Comparison of ENCODE assay signal across 21 mouse cellular contexts in the genomic region with DNA sequence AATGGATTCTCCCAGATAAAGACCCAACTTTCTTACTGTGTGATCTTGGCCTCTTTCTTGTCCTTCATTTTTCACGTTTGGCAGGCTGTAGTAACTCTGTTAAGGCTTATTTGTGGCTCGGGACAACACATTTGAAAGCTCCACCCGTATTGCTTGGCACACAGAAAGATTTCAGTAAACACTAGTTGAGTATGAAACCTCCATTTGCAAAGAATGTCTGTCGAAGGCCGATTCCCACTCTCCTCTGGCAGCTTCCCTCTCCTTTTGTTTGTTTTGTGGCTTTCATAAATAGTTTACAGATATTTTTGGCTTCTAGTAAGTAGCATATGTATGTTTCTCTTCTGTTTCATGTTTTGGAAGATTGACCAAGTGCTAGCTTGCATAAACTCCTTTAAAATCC. TPM values are rescaled to one million over a fixed set of nuclear protein-coding genes. Genes with fewer than 3 reads are reported as not detected.
A peak's percentile ranks its signal among the peaks of the same experiment; 100 is the strongest.
DNase-seq lines count a peak whose midpoint lies in the region; ATAC-seq and TF ChIP-seq lines count a peak whose summit lies in the region.
"Had no signal": no experiment of that assay in that cellular context is flagged by ENCODE, and none has a peak within 500 bp of the region (broad histone marks: within the 10 kb centered on the region; RNA-seq: fewer than 3 reads in every experiment).

No protein-coding gene starts in this region.

- 35% methylated on average over 5 of the region's 5 CpGs for WGBS in lung, postnatal 0 days
- 79% methylated on average over 5 of the region's 5 CpGs for WGBS in kidney, embryonic 14.5 days

- ATAC-seq in lung, postnatal 0 days = no peak
- ATAC-seq in kidney, embryonic 14.5 days (ENCODE audit: low FRiP score, low TSS enrichment) = no peak
- ATAC-seq: activated CD4-positive, CD25-positive, alpha-beta regulatory T cell, adult 4 months; forebrain, embryonic 13.5 days; forebrain, postnatal 0 days; Patski had no signal

- no peak for TF ChIP-seq CTCF in lung, postnatal 0 days (IDR thresholded peaks at IDR 0.05)

- DNase-seq in heart, adult 11 months = peak; percentile 3
- no peak for DNase-seq in heart, postnatal 25 days (ENCODE audit: low spot score)
- DNase-seq in lung, postnatal 0 days (ENCODE audit: low spot score) = peak; percentile 38
- DNase-seq in lung, postnatal 25 days (ENCODE audit: low spot score) = no peak
- peak; percentile 43 for DNase-seq in fibroblast of lung, adult 2 months (ENCODE audit: low read depth)
- no peak for DNase-seq in embryo, embryonic 10 days (ENCODE audit: low spot score)
- DNase-seq: adrenal gland, adult 2 months; adrenal gland, postnatal 25 days; cerebellum, adult 18-20 months; cerebellum, adult 9-11 months; cerebellum, postnatal 36 days; forebrain, postnatal 0 days; gastrocnemius, postnatal 14 days; heart, postnatal 36 days had no signal

- no peaks in the 10 kb centered on the region for H3K4me1 ChIP-seq in lung, postnatal 0 days (ENCODE audit: insufficient read depth, low read depth, low read length)
- H3K4me1 ChIP-seq in kidney, embryonic 14.5 days (ENCODE audit: control insufficient read depth, insufficient read depth, low read length) = no peaks in the 10 kb centered on the region
- H3K4me1 ChIP-seq: forebrain, embryonic 13.5 days; heart, embryonic 12.5 days; hindbrain, embryonic 15.5 days had no signal

- no peak overlapping the region for H3K27ac ChIP-seq in lung, postnatal 0 days (ENCODE audit: low read length)
- no peak overlapping the region for H3K27ac ChIP-seq in kidney, embryonic 14.5 days (ENCODE audit: low read depth, low read length)
- H3K27ac ChIP-seq: forebrain, embryonic 13.5 days; hindbrain, embryonic 15.5 days had no signal

- no peaks in the 10 kb centered on the region for H3K9me3 ChIP-seq in lung, postnatal 0 days (ENCODE audit: low read length)
- no peaks in the 10 kb centered on the region for H3K9me3 ChIP-seq in kidney, embryonic 14.5 days (ENCODE audit: control insufficient read depth, low read length)
- H3K9me3 ChIP-seq: forebrain, embryonic 13.5 days; hindbrain, embryonic 15.5 days had no signal

- TF ChIP-seq EP300 in lung, postnatal 0 days (IDR thresholded peaks at IDR 0.05) = no peak

- intact Hi-C loops in heart, postnatal 25 days (cut with DNase I) = no loop called here

- no peak overlapping the region for H3K4me3 ChIP-seq in lung, postnatal 0 days (ENCODE audit: low read depth, low read length)
- no peak overlapping the region for H3K4me3 ChIP-seq in kidney, embryonic 14.5 days (ENCODE audit: low read length)
- H3K4me3 ChIP-seq: forebrain, embryonic 13.5 days; heart, embryonic 12.5 days; hindbrain, embryonic 15.5 days had no signal

- H3K27me3 ChIP-seq in lung, postnatal 0 days (replicated peaks; ENCODE audit: insufficient read depth, low read length) = no peaks in the 10 kb centered on the region
- no peaks in the 10 kb centered on the region for H3K27me3 ChIP-seq in kidney, embryonic 14.5 days (ENCODE audit: control insufficient read depth, insufficient read depth, low read length)
- H3K27me3 ChIP-seq: forebrain, embryonic 13.5 days; hindbrain, embryonic 15.5 days; Patski had no signal

- H3K9ac ChIP-seq in lung, postnatal 0 days (replicated peaks; ENCODE audit: low read depth) = no peak overlapping the region
- H3K9ac ChIP-seq in kidney, embryonic 14.5 days (ENCODE audit: low read depth, low read length) = no peak overlapping the region
- H3K9ac ChIP-seq: forebrain, embryonic 13.5 days; forebrain, postnatal 0 days; heart, embryonic 12.5 days; hindbrain, embryonic 15.5 days had no signal

- H3K36me3 ChIP-seq in lung, postnatal 0 days (ENCODE audit: insufficient read depth, low read length) = no peaks in the 10 kb centered on the region
- peaks cover 19% of the 10 kb centered on the region for H3K36me3 ChIP-seq in kidney, embryonic 14.5 days (ENCODE audit: control insufficient read depth, insufficient read depth, low read length)
- H3K36me3 ChIP-seq: heart, embryonic 12.5 days; hindbrain, embryonic 15.5 days had no signal

- H3K4me2 ChIP-seq in lung, postnatal 0 days (replicated peaks; ENCODE audit: low read depth, low read length) = no peak overlapping the region
- H3K4me2 ChIP-seq in kidney, embryonic 14.5 days (replicated peaks; ENCODE audit: low read depth, low read length) = no peak overlapping the region
- H3K4me2 ChIP-seq: forebrain, embryonic 13.5 days; heart, embryonic 12.5 days; hindbrain, embryonic 15.5 days had no signal

RNA-seq across cellular contexts. Expression of a gene that starts 54.1 kb away (rescaled TPM):
- 10 to 100 TPM in 1 of 2 experiments, 1 to 10 TPM in 1; 9.5 to 12.9 TPM for total RNA-seq in heart, postnatal 25 days (2021)
- 27.8 and 31.8 TPM in 2 replicates for polyA plus RNA-seq in lung, postnatal 0 days (2015; fragmentation: Nextera tagmentation; extraction: Ambion mirVana)
- polyA plus RNA-seq in kidney, embryonic 14.5 days (2014; fragmentation: Nextera tagmentation; extraction: Ambion mirVana) = 306 and 400 TPM in 2 replicates
- total RNA-seq: MEL had no signal
- polyA plus RNA-seq: activated CD4-positive, CD25-positive, alpha-beta regulatory T cell, adult 4 months had no signal

Comparison
In these comparisons a context has a peak if more than half of its experiments do, and no peak if none do; other contexts are left out.
1. DNase-seq: peak in heart, adult 11 months (single experiment), lung, postnatal 0 days (single experiment) and fibroblast of lung, adult 2 months (single experiment); none in heart, postnatal 25 days (single experiment), lung, postnatal 25 days (single experiment) and embryo, embryonic 10 days (single experiment).